Mouse (Mus musculus): ENCODE measurements around the gene Cpt1c.

Gene Cpt1c

GRCm38 (mm10) chr7:44915314-44915713 lies 59.3 kb downstream of the Cpt1c start:
- no peak for DNase-seq

- no peak for DNase-seq
Observed at GRCm38 (mm10) chr7:44914396-44914795, 60.3 kb downstream of the Cpt1c start.
